12 mouse cellular contexts compared by ENCODE assay signal in the genomic region with DNA sequence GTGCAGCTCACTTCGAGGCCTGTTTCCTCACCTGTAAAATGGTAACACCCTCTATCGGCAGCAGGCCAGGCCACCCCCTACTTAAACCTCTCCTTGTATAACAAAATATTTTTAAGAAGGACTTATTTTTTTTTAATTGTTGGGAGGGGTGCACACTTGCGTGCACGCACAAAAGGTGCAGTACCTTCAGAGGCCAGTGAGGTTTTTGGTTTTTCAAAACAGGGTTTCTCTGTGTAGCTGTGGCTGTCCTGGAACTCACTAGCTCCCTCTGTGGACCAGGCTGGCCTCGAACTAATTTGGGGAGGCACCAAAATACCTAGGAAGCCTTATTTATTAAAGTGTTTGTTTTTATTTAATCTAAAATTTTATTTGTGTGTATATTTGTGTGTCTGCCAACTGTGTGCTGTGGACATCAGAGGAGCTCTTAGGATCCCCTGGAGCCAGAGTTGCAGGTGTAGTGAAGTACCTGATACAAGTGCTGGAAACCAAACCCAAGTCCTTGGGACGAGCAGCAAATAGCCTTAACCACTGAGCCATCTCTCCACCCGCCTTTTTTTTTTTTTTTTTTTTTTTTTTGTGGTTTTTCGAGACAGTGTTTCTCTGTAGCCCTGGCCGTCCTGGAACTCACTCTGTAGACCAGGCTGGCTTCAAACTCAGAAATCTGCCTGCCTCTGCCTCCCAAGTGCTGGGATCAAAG. TPM values are rescaled to one million over a fixed set of nuclear protein-coding genes. Genes with fewer than 3 reads are reported as not detected.
DNase-seq lines count a peak whose midpoint lies in the region; ATAC-seq and TF ChIP-seq lines count a peak whose summit lies in the region.
"Had no signal": no experiment of that assay in that cellular context is flagged by ENCODE, and none has a peak within 500 bp of the region (broad histone marks: within the 10 kb centered on the region; RNA-seq: fewer than 3 reads in every experiment).

No protein-coding gene starts in this region.

- no peak overlapping the region for H3K4me2 ChIP-seq in lung, embryonic 14.5 days
- H3K4me2 ChIP-seq: intestine, embryonic 15.5 days had no signal

- H3K9ac ChIP-seq in lung, embryonic 14.5 days: no peak overlapping the region
- H3K9ac ChIP-seq: intestine, embryonic 15.5 days had no signal

- WGBS in lung, embryonic 14.5 days: 68% methylated on average over 9 of the region's 9 CpGs

- H3K27me3 ChIP-seq in lung, embryonic 14.5 days (ENCODE audit: insufficient read depth, low read length): no peaks in the 10 kb centered on the region
- H3K27me3 ChIP-seq: intestine, embryonic 15.5 days had no signal

- DNase-seq in kidney, adult 18-20 months: peak; percentile 42
- DNase-seq in kidney, postnatal 14 days: no peak
- DNase-seq in B cell, adult 2 months: peak; percentile 38 to 47
- peak; percentile 67 for DNase-seq in ES-CJ7 (ENCODE audit: low read depth, low spot score)
- DNase-seq in lung, embryonic 14.5 days: no peak
- DNase-seq in frontal cortex, postnatal 14 days (ENCODE audit: low spot score in 2 of 2): no peak
- no peak for DNase-seq in gastrocnemius, postnatal 4 days (ENCODE audit: low spot score in 2 of 2)
- no peak for DNase-seq in gastrocnemius, postnatal 25 days
- DNase-seq: cerebellum, adult 11-12 months; right cerebral cortex, postnatal 25 days had no signal

- peak; percentile 42 for TF ChIP-seq CTCF in lung, embryonic 14.5 days (IDR thresholded peaks at IDR 0.05; ENCODE audit: low read depth)

- no peak for ATAC-seq in lung, embryonic 14.5 days (ENCODE audit: insufficient read depth)
- ATAC-seq: intestine, embryonic 15.5 days had no signal

- H3K4me3 ChIP-seq in lung, embryonic 14.5 days (ENCODE audit: low read depth, low read length): no peak overlapping the region
- H3K4me3 ChIP-seq: intestine, embryonic 15.5 days; myocyte had no signal

- H3K27ac ChIP-seq in lung, embryonic 14.5 days (ENCODE audit: low read depth): no peak overlapping the region
- H3K27ac ChIP-seq: intestine, embryonic 15.5 days had no signal

- H3K9me3 ChIP-seq in lung, embryonic 14.5 days (ENCODE audit: low read depth, low read length): no peaks in the 10 kb centered on the region
- H3K9me3 ChIP-seq: intestine, embryonic 15.5 days had no signal

- no peaks in the 10 kb centered on the region for H3K4me1 ChIP-seq in lung, embryonic 14.5 days (ENCODE audit: insufficient read depth)

- H3K36me3 ChIP-seq in lung, embryonic 14.5 days (ENCODE audit: insufficient read depth): no peaks in the 10 kb centered on the region
- H3K36me3 ChIP-seq: intestine, embryonic 15.5 days had no signal

RNA-seq across cellular contexts. Expression of gene Slc25a25, which starts 32.1 kb away (rescaled TPM):
- 16.3 and 19.5 TPM in 2 replicates for polyA plus RNA-seq in lung, embryonic 14.5 days (2014; fragmentation: Nextera tagmentation; extraction: Ambion mirVana)
- total RNA-seq in gastrocnemius, postnatal 4 days (2021): 10 to 100 TPM; 14.0 to 25.1 TPM
- total RNA-seq in gastrocnemius, postnatal 25 days (2021): 10 to 100 TPM; 19.2 to 68.3 TPM

RNA-seq across cellular contexts. Expression of gene Naif1, which starts 33.1 kb away (rescaled TPM):
- 5.7 and 6.5 TPM in 2 replicates for polyA plus RNA-seq in lung, embryonic 14.5 days (2014; fragmentation: Nextera tagmentation; extraction: Ambion mirVana)
- total RNA-seq in gastrocnemius, postnatal 4 days (2021): 1 to 10 TPM; 3.9 to 4.0 TPM
- total RNA-seq in gastrocnemius, postnatal 25 days (2021): 1 to 10 TPM; 1.6 to 2.0 TPM

RNA-seq across cellular contexts. Expression of gene Fam102a, which starts 51.8 kb away (rescaled TPM):
- 18.4 and 19.9 TPM in 2 replicates for polyA plus RNA-seq in lung, embryonic 14.5 days (2014; fragmentation: Nextera tagmentation; extraction: Ambion mirVana)
- total RNA-seq in gastrocnemius, postnatal 4 days (2021): 1 to 10 TPM; 7.5 to 8.2 TPM
- 1 to 10 TPM; 2.4 to 2.9 TPM for total RNA-seq in gastrocnemius, postnatal 25 days (2021)

Comparison
In these comparisons a context has a peak if more than half of its experiments do, and no peak if none do; other contexts are left out.
1. DNase-seq: peak in kidney, adult 18-20 months (single experiment), B cell, adult 2 months (2 of 2) and ES-CJ7 (single experiment); none in kidney, postnatal 14 days (single experiment), lung, embryonic 14.5 days (single experiment), frontal cortex, postnatal 14 days (0 of 2), gastrocnemius, postnatal 4 days (0 of 2) and gastrocnemius, postnatal 25 days (single experiment).